Comparison of ENCODE assay signal across 21 mouse cellular contexts in genomic region chr1:136331836-136332235, GRCm38 (mm10). TPM values are rescaled to one million over a fixed set of nuclear protein-coding genes. Genes with fewer than 3 reads are reported as not detected.
DNase-seq lines count a peak whose midpoint lies in the region; ATAC-seq and TF ChIP-seq lines count a peak whose summit lies in the region.
"Had no signal": no experiment of that assay in that cellular context is flagged by ENCODE, and none has a peak within 500 bp of the region (broad histone marks: within the 10 kb centered on the region; RNA-seq: fewer than 3 reads in every experiment).

No protein-coding gene starts in this region.

- H3K27me3 ChIP-seq in hindbrain, postnatal 0 days (ENCODE audit: insufficient read depth, low read length), result no peaks in the 10 kb centered on the region
- no peaks in the 10 kb centered on the region for H3K27me3 ChIP-seq in hindbrain, embryonic 12.5 days
- H3K27me3 ChIP-seq: forebrain, embryonic 12.5 days; heart, embryonic 13.5 days; limb, embryonic 12.5 days; liver, embryonic 13.5 days; midbrain, embryonic 12.5 days; Patski had no signal

- no peak for DNase-seq in frontal cortex, postnatal 14 days (ENCODE audit: low spot score in 2 of 2)
- peak; percentile 39 for DNase-seq in hindbrain, postnatal 0 days (ENCODE audit: low spot score)
- peak; percentile 47 to 61 for DNase-seq in right cerebral cortex, postnatal 10 days (ENCODE audit: low spot score in 2 of 2)
- no peak for DNase-seq in right cerebral cortex, adult 2 months (ENCODE audit: low spot score in 2 of 2)
- peak; percentile 77 to 78 for DNase-seq in cerebellum, postnatal 36 days
- no peak for DNase-seq in urinary bladder, postnatal 10 days (ENCODE audit: low spot score)
- DNase-seq: adrenal gland, postnatal 10 days; gastrocnemius, postnatal 36 days; kidney, adult 8-10 months; kidney, postnatal 14 days; liver, embryonic 13.5 days had no signal

- H3K4me2 ChIP-seq in hindbrain, postnatal 0 days (ENCODE audit: low read depth, low read length), result no peak overlapping the region
- no peak overlapping the region for H3K4me2 ChIP-seq in hindbrain, embryonic 12.5 days (replicated peaks)
- H3K4me2 ChIP-seq: forebrain, embryonic 12.5 days; heart, embryonic 13.5 days; limb, embryonic 12.5 days; liver, embryonic 13.5 days; midbrain, embryonic 12.5 days had no signal

- WGBS in hindbrain, postnatal 0 days, result 67% methylated on average over 4 of the region's 4 CpGs
- WGBS in hindbrain, embryonic 12.5 days, result 89% methylated on average over 4 of the region's 4 CpGs

- no peaks in the 10 kb centered on the region for H3K9me3 ChIP-seq in hindbrain, postnatal 0 days (ENCODE audit: low read length)
- H3K9me3 ChIP-seq in hindbrain, embryonic 12.5 days (replicated peaks), result no peaks in the 10 kb centered on the region
- H3K9me3 ChIP-seq: forebrain, embryonic 12.5 days; heart, embryonic 13.5 days; limb, embryonic 12.5 days; liver, embryonic 13.5 days; midbrain, embryonic 12.5 days had no signal

- H3K9ac ChIP-seq in hindbrain, postnatal 0 days (replicated peaks; ENCODE audit: low read length), result no peak overlapping the region
- H3K9ac ChIP-seq in hindbrain, embryonic 12.5 days, result no peak overlapping the region
- H3K9ac ChIP-seq: forebrain, embryonic 12.5 days; heart, embryonic 13.5 days; limb, embryonic 12.5 days; liver, embryonic 13.5 days; midbrain, embryonic 12.5 days had no signal

- peaks cover 9% of the 10 kb centered on the region; the same call in 1 of the 2 replicates for H3K4me1 ChIP-seq in hindbrain, postnatal 0 days (ENCODE audit: insufficient read depth, low read length)
- H3K4me1 ChIP-seq in hindbrain, embryonic 12.5 days, result peaks cover 5% of the 10 kb centered on the region

- TF ChIP-seq CTCF in hindbrain, postnatal 0 days (IDR thresholded peaks at IDR 0.05; ENCODE audit: low read depth), result no peak

- H3K4me3 ChIP-seq in hindbrain, postnatal 0 days (ENCODE audit: low read length), result no peak overlapping the region
- H3K4me3 ChIP-seq in hindbrain, embryonic 12.5 days, result no peak overlapping the region
- H3K4me3 ChIP-seq: forebrain, embryonic 12.5 days; heart, embryonic 13.5 days; limb, embryonic 12.5 days; liver, embryonic 13.5 days; midbrain, embryonic 12.5 days; myocyte had no signal

- H3K27ac ChIP-seq in hindbrain, postnatal 0 days, result 0 out of 2 replicates have a peak overlapping the region, but pooled peaks have one; percentile 21
- H3K27ac ChIP-seq in hindbrain, embryonic 12.5 days, result no peak overlapping the region
- H3K27ac ChIP-seq: forebrain, embryonic 12.5 days; heart, embryonic 13.5 days; limb, embryonic 12.5 days; liver, embryonic 13.5 days; midbrain, embryonic 12.5 days; stomach, postnatal 0 days had no signal

- ATAC-seq in frontal cortex, adult (ENCODE audit: low TSS enrichment), result peak; percentile 36; the same call in 1 of the 2 replicates
- ATAC-seq in hindbrain, postnatal 0 days, result peak; percentile 81; the same call in 1 of the 2 replicates
- ATAC-seq in hindbrain, embryonic 12.5 days (ENCODE audit: low FRiP score), result no peak
- ATAC-seq: inflammation-experienced regulatory T-cells, adult 6 months; Patski had no signal

- H3K36me3 ChIP-seq in hindbrain, postnatal 0 days (ENCODE audit: insufficient read depth, low read length), result no peaks in the 10 kb centered on the region
- peaks cover 14% of the 10 kb centered on the region; the same call in 1 of the 2 replicates for H3K36me3 ChIP-seq in hindbrain, embryonic 12.5 days

RNA-seq across cellular contexts. Expression of gene Camsap2, which starts 14.1 kb away (rescaled TPM):
- 99.1 and 108 TPM in 2 replicates for total RNA-seq in hindbrain, postnatal 0 days (2014; rRNA removed)
- 19.8 and 20.1 TPM in 2 replicates for polyA plus RNA-seq in hindbrain, postnatal 0 days (2015; fragmentation: Nextera tagmentation; extraction: Ambion mirVana)
- 38.2 and 39.7 TPM in 2 replicates for polyA plus RNA-seq in hindbrain, embryonic 12.5 days (2016; fragmentation: Nextera tagmentation; extraction: Ambion mirVana)

Comparison
In these comparisons a context has a peak if more than half of its experiments do, and no peak if none do; other contexts are left out.
1. DNase-seq: peak in hindbrain, postnatal 0 days (single experiment), right cerebral cortex, postnatal 10 days (2 of 2) and cerebellum, postnatal 36 days (2 of 2); none in frontal cortex, postnatal 14 days (0 of 2), right cerebral cortex, adult 2 months (0 of 2) and urinary bladder, postnatal 10 days (single experiment).